Mouse (Mus musculus): ENCODE data around the gene Dock9. TPM values are rescaled to one million over a fixed set of nuclear protein-coding genes. Genes with fewer than 3 reads are reported as not detected.
"Not testable (repeated sequence)": the region's sequence is repeated elsewhere in the genome, so short reads cannot be mapped to it uniquely, and the experiment has no call there.

The Dock9 gene
- total and polyA plus RNA-seq, 2 experiments from 2014 or later: 14.0 to 68.8 TPM

DNA sequence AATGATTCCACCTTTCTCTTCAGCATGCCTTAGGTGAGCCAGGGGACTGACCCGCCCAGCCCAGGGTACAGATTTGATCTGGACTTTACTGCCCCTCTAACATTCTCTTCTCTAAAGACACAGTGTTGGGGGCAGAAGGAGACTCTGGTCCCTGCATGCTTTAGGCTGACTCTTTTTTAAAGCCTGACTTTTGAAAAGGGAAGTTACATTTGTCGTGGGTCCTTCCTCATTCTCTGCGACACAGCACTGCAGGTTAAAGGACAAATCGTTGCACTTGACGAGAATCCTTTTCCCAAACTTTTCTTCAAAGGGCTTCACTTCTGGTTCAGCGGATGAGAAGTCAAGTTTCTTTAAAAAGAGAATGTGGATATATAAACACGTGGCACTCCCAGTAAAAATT lies 156.4 kb downstream of the Dock9 start:
- Histone ChIP-seq H3K27ac (ENCODE audit: low read depth, low read length) (no peak overlapping the region), H3K9me3 (ENCODE audit: low read length) (no peaks in the 10 kb centered on the region), H3K4me2 (ENCODE audit: low read depth, low read length, poor library complexity, severe bottlenecking) (no peak overlapping the region), H3K9ac (replicated peaks; ENCODE audit: low read length, poor library complexity, severe bottlenecking) (no peak overlapping the region), H3K27me3 (ENCODE audit: insufficient read depth, low read length) (no peaks in the 10 kb centered on the region), H3K4me3 (ENCODE audit: low read depth, low read length) (no peak overlapping the region), H3K4me1 (ENCODE audit: insufficient read depth, low read length) (no peaks in the 10 kb centered on the region), H3K36me3 (ENCODE audit: insufficient read depth, low read length) (peaks cover 43% of the 10 kb centered on the region)
- ATAC-seq (ENCODE audit: low FRiP score): no peak
- TF ChIP-seq CTCF (IDR thresholded peaks at IDR 0.05): no peak
- no peak for DNase-seq (ENCODE audit: low spot score)
- 83% methylated on average over 7 of the region's 7 CpGs for WGBS

GRCm38 (mm10) chr14:121636935-121637510 lies 160.6 kb downstream of the Dock9 start:
- Histone ChIP-seq H3K27ac (ENCODE audit: low read depth, low read length) (no peak overlapping the region), H3K4me3 (ENCODE audit: low read depth, low read length) (no peak overlapping the region), H3K36me3 (ENCODE audit: insufficient read depth, low read length) (peaks cover 52% of the 10 kb centered on the region), H3K9ac (replicated peaks; ENCODE audit: low read length, poor library complexity, severe bottlenecking) (no peak overlapping the region), H3K4me1 (ENCODE audit: insufficient read depth, low read length) (no peaks in the 10 kb centered on the region), H3K4me2 (ENCODE audit: low read depth, low read length, poor library complexity, severe bottlenecking) (no peak overlapping the region), H3K27me3 (ENCODE audit: insufficient read depth, low read length) (no peaks in the 10 kb centered on the region), H3K9me3 (ENCODE audit: low read length) (no peaks in the 10 kb centered on the region)
- ATAC-seq (ENCODE audit: low FRiP score) (no peak), DNase-seq (ENCODE audit: low spot score) (no peak)
- WGBS: 85% methylated on average over 12 of the region's 12 CpGs
- TF ChIP-seq CTCF (IDR thresholded peaks at IDR 0.05): no peak

DNA sequence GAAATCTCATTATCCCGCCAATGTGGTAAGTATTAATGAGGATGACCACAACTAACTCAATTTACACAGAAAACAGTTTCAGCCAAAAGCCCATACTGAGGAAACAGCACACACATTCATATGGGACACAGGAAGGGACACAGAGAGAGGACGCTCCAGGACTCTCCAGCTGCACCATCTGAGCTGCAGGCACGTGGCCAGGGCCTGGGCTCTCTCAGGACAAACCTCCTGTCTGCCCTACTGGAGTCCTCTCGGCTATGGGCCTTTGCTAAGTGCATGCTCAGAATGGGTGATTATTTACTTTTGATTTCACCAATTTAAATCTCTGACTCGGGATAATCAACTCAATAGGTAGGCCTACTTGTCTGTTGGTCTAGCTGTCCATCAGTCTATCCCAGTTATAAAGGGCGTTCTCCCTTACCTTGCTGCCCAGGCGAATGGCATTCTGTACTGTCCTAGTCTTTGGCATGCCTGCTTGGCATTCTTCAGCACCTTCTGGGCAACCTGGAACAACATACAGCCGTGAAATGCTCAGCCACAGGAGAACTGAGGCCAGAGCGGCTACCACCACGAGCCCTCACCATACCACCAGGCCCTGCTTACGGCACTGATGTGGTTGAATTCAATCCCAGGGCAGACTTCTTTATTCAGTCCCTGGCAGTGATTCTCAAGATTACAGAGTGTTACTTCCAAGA lies 162.8 kb downstream of the Dock9 start:
- Histone ChIP-seq H3K4me3 (ENCODE audit: low read depth, low read length) (no peak overlapping the region), H3K4me2 (ENCODE audit: low read depth, low read length, poor library complexity, severe bottlenecking) (no peak overlapping the region), H3K9ac (replicated peaks; ENCODE audit: low read length, poor library complexity, severe bottlenecking) (no peak overlapping the region), H3K27me3 (ENCODE audit: insufficient read depth, low read length) (no peaks in the 10 kb centered on the region), H3K4me1 (ENCODE audit: insufficient read depth, low read length) (no peaks in the 10 kb centered on the region), H3K36me3 (ENCODE audit: insufficient read depth, low read length) (peaks cover 51% of the 10 kb centered on the region), H3K9me3 (ENCODE audit: low read length) (no peaks in the 10 kb centered on the region), H3K27ac (ENCODE audit: low read depth, low read length) (no peak overlapping the region)
- ATAC-seq (ENCODE audit: low FRiP score) (no peak), DNase-seq (ENCODE audit: low spot score) (no peak)
- no peak for TF ChIP-seq CTCF (IDR thresholded peaks at IDR 0.05)
- WGBS: 88% methylated on average over 11 of the region's 11 CpGs

DNA sequence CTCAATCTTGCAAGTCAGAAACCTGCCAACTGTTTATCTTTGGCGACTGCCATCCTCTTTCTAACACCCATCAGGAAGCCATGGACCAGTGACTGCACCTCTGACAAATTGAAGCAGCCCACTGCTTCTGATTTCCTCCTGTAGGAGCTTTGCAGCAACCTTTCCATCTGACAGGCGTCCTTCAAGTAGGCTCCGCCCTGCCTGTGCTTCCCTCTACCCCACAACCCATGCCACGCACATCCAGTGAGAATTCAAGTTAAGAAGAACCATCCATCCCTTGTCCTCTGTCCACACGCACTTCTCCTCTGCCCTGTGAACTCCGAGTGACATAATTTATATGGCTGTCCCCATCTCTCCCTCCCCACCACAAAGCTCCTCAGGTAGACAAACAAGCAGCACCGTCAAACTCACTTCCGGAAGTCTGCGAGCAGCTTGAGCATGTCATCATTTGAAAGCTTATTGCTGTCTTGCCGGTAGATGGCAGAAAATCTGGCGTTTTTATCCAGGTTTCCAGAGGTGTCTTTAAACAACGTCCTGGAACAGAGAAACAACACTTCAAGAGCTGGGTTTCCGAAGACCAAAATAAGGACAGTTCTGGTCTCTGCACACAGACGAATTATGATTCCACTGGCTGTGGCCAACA lies 163.4 kb downstream of the Dock9 start:
- Histone ChIP-seq H3K4me3 (ENCODE audit: low read depth, low read length) (no peak overlapping the region), H3K9ac (replicated peaks; ENCODE audit: low read length, poor library complexity, severe bottlenecking) (no peak overlapping the region), H3K27me3 (ENCODE audit: insufficient read depth, low read length) (no peaks in the 10 kb centered on the region), H3K4me1 (ENCODE audit: insufficient read depth, low read length) (no peaks in the 10 kb centered on the region), H3K4me2 (ENCODE audit: low read depth, low read length, poor library complexity, severe bottlenecking) (no peak overlapping the region), H3K9me3 (ENCODE audit: low read length) (no peaks in the 10 kb centered on the region), H3K27ac (ENCODE audit: low read depth, low read length) (no peak overlapping the region), H3K36me3 (ENCODE audit: insufficient read depth, low read length) (peaks cover 44% of the 10 kb centered on the region)
- no peak for ATAC-seq (ENCODE audit: low FRiP score)
- no peak for DNase-seq (ENCODE audit: low spot score)
- WGBS: 87% methylated on average over 14 of the region's 14 CpGs
- TF ChIP-seq CTCF (IDR thresholded peaks at IDR 0.05): peak; percentile 37

DNA sequence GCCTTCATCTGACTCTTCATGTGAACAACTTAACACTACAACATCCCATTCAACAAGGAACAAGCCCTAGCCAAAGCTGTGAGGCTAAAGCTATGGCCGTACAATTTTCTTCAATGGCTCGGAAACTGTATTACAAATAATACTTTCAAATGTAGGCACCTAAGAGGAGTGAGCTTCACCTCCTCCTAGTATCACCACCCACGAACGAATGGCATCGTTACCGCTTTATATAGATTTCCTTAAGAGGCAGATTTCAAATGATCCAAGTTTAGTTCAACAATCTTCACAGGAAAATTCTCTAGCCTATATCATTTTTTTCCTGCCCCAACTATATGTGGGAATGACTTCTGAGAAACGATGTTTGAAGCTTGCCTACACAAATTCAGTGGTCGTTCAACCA lies 165.7 kb downstream of the Dock9 start:
- Histone ChIP-seq H3K4me1 (ENCODE audit: insufficient read depth, low read length) (no peaks in the 10 kb centered on the region), H3K9ac (replicated peaks; ENCODE audit: low read length, poor library complexity, severe bottlenecking) (no peak overlapping the region), H3K27ac (ENCODE audit: low read depth, low read length) (no peak overlapping the region), H3K9me3 (ENCODE audit: low read length) (no peaks in the 10 kb centered on the region), H3K27me3 (ENCODE audit: insufficient read depth, low read length) (no peaks in the 10 kb centered on the region), H3K4me3 (ENCODE audit: low read depth, low read length) (no peak overlapping the region), H3K4me2 (ENCODE audit: low read depth, low read length, poor library complexity, severe bottlenecking) (no peak overlapping the region), H3K36me3 (ENCODE audit: insufficient read depth, low read length) (peaks cover 30% of the 10 kb centered on the region)
- DNase-seq (ENCODE audit: low spot score) (no peak), ATAC-seq (ENCODE audit: low FRiP score) (no peak)
- 98% methylated on average over 8 of the region's 8 CpGs for WGBS
- TF ChIP-seq CTCF (IDR thresholded peaks at IDR 0.05): no peak

GRCm38 (mm10) chr14:121626741-121627140 lies 170.9 kb downstream of the Dock9 start:
- Histone ChIP-seq H3K9ac (replicated peaks; ENCODE audit: low read length, poor library complexity, severe bottlenecking) (no peak overlapping the region), H3K9me3 (ENCODE audit: low read length) (no peaks in the 10 kb centered on the region), H3K36me3 (ENCODE audit: insufficient read depth, low read length) (peaks cover 51% of the 10 kb centered on the region), H3K27ac (ENCODE audit: low read depth, low read length) (no peak overlapping the region), H3K27me3 (ENCODE audit: insufficient read depth, low read length) (no peaks in the 10 kb centered on the region), H3K4me1 (ENCODE audit: insufficient read depth, low read length) (no peaks in the 10 kb centered on the region), H3K4me3 (ENCODE audit: low read depth, low read length) (no peak overlapping the region), H3K4me2 (ENCODE audit: low read depth, low read length, poor library complexity, severe bottlenecking) (no peak overlapping the region)
- no peak for TF ChIP-seq CTCF (IDR thresholded peaks at IDR 0.05)
- 92% methylated on average over 12 of the region's 12 CpGs for WGBS
- DNase-seq (ENCODE audit: low spot score): no peak
- no peak for ATAC-seq (ENCODE audit: low FRiP score)

GRCm38 (mm10) chr14:121623996-121624542 lies 173.6 kb downstream of the Dock9 start:
- not testable (repeated sequence) for H3K27me3 ChIP-seq (ENCODE audit: insufficient read depth, low read length); ATAC-seq (ENCODE audit: low FRiP score); H3K9me3 ChIP-seq (ENCODE audit: low read length); H3K4me2 ChIP-seq (ENCODE audit: low read depth, low read length, poor library complexity, severe bottlenecking); H3K27ac ChIP-seq (ENCODE audit: low read depth, low read length); DNase-seq (ENCODE audit: low spot score); H3K4me1 ChIP-seq (ENCODE audit: insufficient read depth, low read length); H3K9ac ChIP-seq (replicated peaks; ENCODE audit: low read length, poor library complexity, severe bottlenecking); H3K4me3 ChIP-seq (ENCODE audit: low read depth, low read length)
- 91% methylated on average over 6 of the region's 6 CpGs for WGBS
- peaks cover 60% of the 10 kb centered on the region for H3K36me3 ChIP-seq (ENCODE audit: insufficient read depth, low read length)

Data from midbrain, postnatal 0 days (tissue).